Mouse (Mus musculus): ENCODE results near the gene Zfp988. TPM values are rescaled to one million over a fixed set of nuclear protein-coding genes. Genes with fewer than 3 reads are reported as not detected.

The Zfp988 gene
- not detected for polyA plus RNA-seq (2015; fragmentation: Illumina TruSeq; extraction: RNeasy Lipid Tissue Mini Kit (QIAGEN cat#74804); ENCODE audit: insufficient read depth, low read depth, low replicate concordance)

GRCm38 (mm10) chr4:147305436-147305835, at the start of gene Zfp988:
Gene Zfp988 (plus strand): TSS chr4:147305674.

GRCm38 (mm10) chr4:147361003-147361402, 55.5 kb downstream of the Zfp988 start, which contains the start of gene Zfp978:
Gene Zfp978 (plus strand): TSS chr4:147361303.

Other genes starting within 250 kb of the Zfp988 start
- gene Zfp991, start 173.6 kb upstream of the Zfp988 start, polyA plus RNA-seq (2015; fragmentation: Illumina TruSeq; extraction: RNeasy Lipid Tissue Mini Kit (QIAGEN cat#74804); ENCODE audit: insufficient read depth, low read depth, low replicate concordance): 2.0 TPM
- gene Zfp978, start 55.6 kb downstream of the Zfp988 start, polyA plus RNA-seq (2015; fragmentation: Illumina TruSeq; extraction: RNeasy Lipid Tissue Mini Kit (QIAGEN cat#74804); ENCODE audit: insufficient read depth, low read depth, low replicate concordance): not detected
- 2.3 TPM for gene Zfp982, start 186.7 kb downstream of the Zfp988 start, polyA plus RNA-seq (2015; fragmentation: Illumina TruSeq; extraction: RNeasy Lipid Tissue Mini Kit (QIAGEN cat#74804); ENCODE audit: insufficient read depth, low read depth, low replicate concordance)
- not detected for gene Gm16503, start 234.5 kb downstream of the Zfp988 start, polyA plus RNA-seq (2015; fragmentation: Illumina TruSeq; extraction: RNeasy Lipid Tissue Mini Kit (QIAGEN cat#74804); ENCODE audit: insufficient read depth, low read depth, low replicate concordance)
- not detected for gene Zfp985, start 247.6 kb downstream of the Zfp988 start, polyA plus RNA-seq (2015; fragmentation: Illumina TruSeq; extraction: RNeasy Lipid Tissue Mini Kit (QIAGEN cat#74804); ENCODE audit: insufficient read depth, low read depth, low replicate concordance)